Mouse (Mus musculus): ENCODE measurements at regions not wholly inside any gene's neighbourhood (a gene's known extent, or its start where the extent isn't known, plus 50 kb on each side); places are given as distances from the start of the nearest gene placed in this dataset.
A peak's percentile ranks its signal among the peaks of the same experiment; 100 is the strongest.

GRCm38 (mm10) chr10:118501571-118501970, 60.7 kb downstream of the Ifng start:
- no peak for DNase-seq
- intact Hi-C loops (cut with DNase I): no loop called here

DNA sequence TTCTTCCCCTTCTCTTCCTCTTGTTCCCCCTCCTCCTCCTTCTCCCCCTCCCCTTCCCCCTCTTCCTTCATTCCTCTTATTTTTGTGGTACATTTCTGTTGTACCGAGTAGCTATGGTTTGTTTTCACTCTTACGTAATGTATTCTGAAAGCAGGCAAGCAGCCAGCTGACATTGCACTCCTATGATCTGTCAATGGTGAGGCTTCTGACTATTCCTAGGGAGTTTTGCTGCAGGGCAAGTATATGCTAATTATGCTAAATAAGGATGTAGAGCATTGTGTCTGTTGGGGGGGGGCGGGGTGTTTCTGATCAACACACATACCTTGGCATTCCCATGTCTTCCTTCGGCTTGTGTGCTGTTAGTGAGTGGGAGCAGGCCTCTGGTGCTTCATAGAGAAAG, 64.0 kb downstream of the Ifng start:
- no peak for DNase-seq

DNA sequence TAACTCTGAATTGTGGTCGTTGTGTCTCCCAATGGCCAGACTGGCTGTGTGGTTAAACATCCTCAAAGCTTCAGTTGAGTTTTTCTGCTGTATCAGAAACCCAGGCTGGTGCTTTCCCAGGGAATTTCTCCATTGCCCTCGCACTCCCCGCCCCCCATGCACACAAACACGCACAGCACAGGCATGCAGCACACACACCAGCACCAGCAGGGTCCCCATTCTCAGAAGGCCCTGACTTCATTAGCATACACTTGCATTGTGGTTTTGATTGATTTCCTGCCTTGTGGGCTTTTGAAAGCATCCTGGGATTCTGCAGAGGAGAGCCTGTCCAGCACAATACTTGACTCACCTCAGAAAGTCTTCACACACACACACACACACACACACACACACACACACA, 65.3 kb downstream of the Ifng start:
- intact Hi-C loops (cut with DNase I): no loop called here
- no peak for DNase-seq

More for the DNA sequence above, 64.0 kb downstream of the Ifng start:
- intact Hi-C loops (cut with DNase I): no loop called here

DNA sequence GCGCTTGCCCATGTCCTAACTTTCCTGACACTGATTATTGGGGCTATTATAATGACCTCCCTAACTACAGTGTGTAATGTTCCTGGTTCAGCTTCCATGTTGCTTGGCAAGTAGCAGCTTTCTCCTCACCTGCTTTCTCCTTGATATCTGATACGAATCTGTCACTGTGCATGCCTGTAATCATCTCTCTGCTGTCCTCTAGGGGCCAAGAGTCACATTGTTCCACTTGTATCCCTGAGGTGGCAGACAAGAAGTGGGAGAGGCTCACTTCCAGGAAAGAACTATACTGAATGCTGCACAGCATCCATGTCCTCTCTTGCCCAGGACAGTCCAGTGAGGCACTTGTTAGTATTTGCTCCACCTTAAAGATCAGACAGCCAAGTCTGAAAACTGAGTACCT, 66.8 kb downstream of the Ifng start:
- DNase-seq: no peak
- intact Hi-C loops (cut with DNase I): no loop called here

DNA sequence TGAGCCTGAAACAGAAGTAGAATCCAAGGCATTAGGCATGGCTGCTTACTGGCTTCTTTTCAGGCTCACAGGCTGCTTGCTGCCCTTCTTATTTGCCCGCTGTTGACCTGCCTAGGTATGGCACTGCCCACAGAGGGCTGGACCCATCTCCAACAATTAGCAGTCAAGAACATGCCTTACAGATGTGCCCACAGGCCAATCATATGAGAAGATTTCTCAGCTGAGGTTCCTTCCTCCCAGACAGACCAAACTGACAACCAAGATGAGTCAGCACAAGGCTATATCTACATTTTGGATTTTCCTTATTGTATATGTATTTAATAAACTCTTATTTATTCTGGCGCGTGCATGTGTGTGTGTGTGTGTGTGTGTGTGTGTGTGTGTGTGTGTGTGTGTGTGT, 76.0 kb downstream of the Ifng start:
- intact Hi-C loops (cut with DNase I): no loop called here
- no peak for DNase-seq

- no peak for DNase-seq
- intact Hi-C loops (cut with DNase I): no loop called here
Observed at GRCm38 (mm10) chr10:118517995-118518394, 77.1 kb downstream of the Ifng start.

GRCm38 (mm10) chr10:118545966-118546365, 105.1 kb downstream of the Ifng start:
- DNase-seq: no peak
- intact Hi-C loops (cut with DNase I): loop anchor here (5.0 kb wide), 1 partner anchor 389 kb away; no protein-coding TSS in a partner anchor

- no peak for DNase-seq
- intact Hi-C loops (cut with DNase I): no loop called here
Observed at GRCm38 (mm10) chr10:118550201-118550600, 109.4 kb downstream of the Ifng start.

- intact Hi-C loops (cut with DNase I): no loop called here
Observed at GRCm38 (mm10) chr10:118558848-118559247, 118.0 kb downstream of the Ifng start.

GRCm38 (mm10) chr10:118564041-118564440, 123.2 kb downstream of the Ifng start:
- intact Hi-C loops (cut with DNase I): no loop called here
- no peak for DNase-seq

More at GRCm38 (mm10) chr10:118558848-118559247, 118.0 kb downstream of the Ifng start:
- DNase-seq: no peak

- intact Hi-C loops (cut with DNase I): no loop called here
- no peak for DNase-seq
Observed at GRCm38 (mm10) chr10:118564528-118565268, 123.9 kb downstream of the Ifng start.

GRCm38 (mm10) chr10:118568617-118569016, 127.8 kb downstream of the Ifng start:
- DNase-seq: no peak
- intact Hi-C loops (cut with DNase I): no loop called here

GRCm38 (mm10) chr10:118569424-118569823, 128.6 kb downstream of the Ifng start:
- intact Hi-C loops (cut with DNase I): no loop called here
- peak; percentile 18 to 19 for DNase-seq

- intact Hi-C loops (cut with DNase I): no loop called here
- no peak for DNase-seq
Observed at GRCm38 (mm10) chr10:118573247-118573646, 132.4 kb downstream of the Ifng start.

- DNase-seq: no peak
- intact Hi-C loops (cut with DNase I): no loop called here
Observed at GRCm38 (mm10) chr10:118575570-118575969, 134.7 kb downstream of the Ifng start.

GRCm38 (mm10) chr10:118581376-118581775, 140.5 kb downstream of the Ifng start:
- intact Hi-C loops (cut with DNase I): no loop called here
- no peak for DNase-seq

- intact Hi-C loops (cut with DNase I): no loop called here
- no peak for DNase-seq
Observed at GRCm38 (mm10) chr10:118585821-118586220, 145.0 kb downstream of the Ifng start.

DNA sequence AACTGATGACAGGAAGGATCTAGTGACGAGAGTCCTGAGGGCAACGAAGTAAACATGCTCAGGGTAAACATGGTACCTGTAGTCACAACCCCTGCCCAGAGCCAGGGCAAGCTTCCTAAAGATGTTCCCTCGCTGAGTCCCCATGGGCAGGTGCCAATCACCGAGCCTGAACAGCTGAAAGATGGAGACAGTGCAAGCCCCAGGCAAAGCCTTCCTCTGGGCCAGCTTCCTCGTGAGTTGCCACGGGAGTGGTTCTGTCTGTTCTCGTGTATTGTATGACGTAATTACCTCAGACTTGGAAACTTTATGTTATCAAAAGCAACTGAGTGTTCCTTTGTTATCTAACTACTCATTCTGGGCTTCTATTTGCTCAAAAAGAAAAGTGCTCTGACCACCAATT, 147.4 kb downstream of the Ifng start:
- intact Hi-C loops (cut with DNase I): no loop called here
- no peak for DNase-seq

DNA sequence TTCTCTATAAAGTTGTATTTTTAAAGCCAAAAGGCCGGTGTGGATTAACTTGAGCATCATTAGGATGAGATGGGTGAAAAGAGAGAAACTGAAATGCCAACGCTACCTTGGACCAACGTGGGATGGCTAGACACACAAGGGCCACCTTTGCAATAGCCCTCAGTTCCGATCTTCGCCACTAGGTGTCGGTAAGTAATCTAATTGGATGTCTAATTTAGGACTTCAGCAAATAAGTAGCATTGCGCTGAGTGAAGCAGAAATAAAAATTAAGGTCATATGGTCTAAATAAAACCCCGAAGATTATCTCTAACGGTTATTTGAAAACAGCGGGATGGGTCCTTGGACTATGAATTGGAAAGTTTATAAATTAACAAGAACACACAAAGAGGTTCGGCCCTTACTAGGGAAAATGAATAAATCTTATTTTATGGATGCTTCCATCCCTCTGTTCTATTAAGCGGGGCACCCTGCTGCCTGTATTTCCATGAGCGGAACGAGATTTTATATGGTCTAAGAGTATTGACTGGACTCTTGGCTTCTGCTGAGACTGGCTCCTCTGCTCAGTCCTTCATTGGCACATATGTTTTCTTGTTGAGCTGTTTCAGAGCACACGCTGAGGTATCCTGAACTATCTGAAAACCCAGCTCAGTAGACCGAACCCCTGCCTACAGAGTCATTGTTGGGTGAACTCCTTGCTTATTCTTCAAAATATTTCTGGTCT, 152.0 kb downstream of the Ifng start:
- DNase-seq: peak; percentile 83 to 92
- intact Hi-C loops (cut with DNase I): loop anchor here (1.0 to 5.0 kb wide), 4 partner anchors 174 to 769 kb away; no protein-coding TSS in a partner anchor

DNA sequence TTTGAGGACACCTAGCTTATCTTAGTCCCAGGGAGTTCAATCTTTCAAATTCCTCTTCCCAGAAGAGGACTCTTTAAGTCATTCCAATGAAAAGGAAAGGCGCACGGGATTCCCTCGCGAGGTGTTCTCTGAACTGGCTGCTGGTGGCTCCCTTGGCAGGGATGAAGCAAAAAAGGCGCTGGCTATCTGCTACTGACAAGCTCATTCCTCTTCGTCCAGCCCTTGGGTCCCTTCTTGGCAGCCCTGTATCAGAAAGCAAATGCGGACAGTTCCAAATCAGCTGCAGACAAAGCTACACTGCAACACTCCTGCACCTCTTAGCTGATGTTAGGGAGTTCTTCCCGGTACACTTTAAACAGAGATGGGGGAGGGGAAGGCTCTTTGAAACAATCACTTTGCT, 155.4 kb downstream of the Ifng start:
- intact Hi-C loops (cut with DNase I): no loop called here

GRCm38 (mm10) chr10:118598497-118598896, 157.7 kb downstream of the Ifng start:
- no peak for DNase-seq
- intact Hi-C loops (cut with DNase I): no loop called here

More for the DNA sequence above, 155.4 kb downstream of the Ifng start:
- peak; percentile 13 to 15 for DNase-seq

GRCm38 (mm10) chr10:118599197-118599596, 158.4 kb downstream of the Ifng start:
- intact Hi-C loops (cut with DNase I): no loop called here
- DNase-seq: no peak

All from heart, postnatal 36 days (tissue).